Mouse (Mus musculus) cerebellum, adult 2 months (tissue): ENCODE results near the gene Nell1.

Experiments
- CTCF ChIP-seq: fragments of 200-500 bp; IDR thresholded peaks from 2 replicates; pipeline ENCODE4 v1.5.1; 2011; ENCODE audit warnings: low read depth, mild to moderate bottlenecking, control low read depth, low read length, moderate library complexity, borderline replicate concordance; ENCODE audit not compliant: insufficient read depth
- POLR2A ChIP-seq: fragments of 200-500 bp; IDR thresholded peaks from 2 replicates; pipeline ENCODE4 v1.6.1; 2011; ENCODE audit warnings: low read length, control low read depth, borderline replicate concordance; ENCODE audit not compliant: insufficient read depth

DNA sequence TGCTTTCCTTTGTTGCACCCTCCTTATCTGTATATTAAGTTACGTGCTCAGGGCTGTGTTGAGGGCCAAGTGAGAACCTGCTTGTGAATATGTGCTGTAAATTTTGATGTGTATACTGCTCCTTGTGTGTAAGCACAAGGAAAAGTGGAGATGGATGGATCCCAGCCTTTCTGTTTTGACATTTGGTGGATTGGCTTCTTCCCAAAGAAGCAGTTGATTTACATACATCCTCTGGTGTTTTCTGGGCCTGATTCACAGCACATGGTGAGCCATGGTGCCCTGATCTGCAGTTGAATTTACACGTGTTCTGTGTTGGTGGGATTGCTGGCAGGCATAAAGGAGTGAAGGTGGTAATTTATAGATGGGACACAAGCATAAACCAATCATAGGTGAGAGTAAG, 179.0 kb downstream of the Nell1 start:
- no peak for TF ChIP-seq CTCF
- TF ChIP-seq POLR2A = no peak
